Mouse (Mus musculus) bone marrow, adult 2 months (tissue): Measurements from ENCODE around the gene Ankfn1. TPM values are rescaled to one million over a fixed set of nuclear protein-coding genes. Genes with fewer than 3 reads are reported as not detected.

ENCODE experiments used
- H3K27ac ChIP-seq: fragments of 200-500 bp; 2 replicates; pipeline ENCODE4 v1.5.1; 2012; ENCODE audit warnings: low read depth, mild to moderate bottlenecking, control low read depth, inconsistent platforms, low read length; ENCODE audit not compliant: control insufficient read depth, poor library complexity, insufficient read depth
- H3K4me1 ChIP-seq: fragments of 200-500 bp; 2 replicates; pipeline ENCODE4 v1.6.1; 2011; ENCODE audit warnings: low read length; ENCODE audit not compliant: control insufficient read depth, insufficient read depth
- H3K4me3 ChIP-seq: fragments of 200-500 bp; replicated peaks from 2 replicates; pipeline ENCODE3; 2011; ENCODE audit warnings: mild to moderate bottlenecking, low read depth, low read length, control low read depth; ENCODE audit not compliant: control insufficient read depth
- CTCF ChIP-seq: fragments of 200-500 bp; IDR thresholded peaks from 2 replicates; pipeline ENCODE4 v1.5.1; 2011; ENCODE audit warnings: low read length, control low read depth; ENCODE audit not compliant: control insufficient read depth, insufficient read depth
- POLR2A ChIP-seq: fragments of 200-500 bp; IDR thresholded peaks from 2 replicates; pipeline ENCODE4 v1.6.1; 2011; ENCODE audit warnings: low read depth, mild to moderate bottlenecking, control low read depth, low read length, borderline replicate concordance; ENCODE audit not compliant: control insufficient read depth
- WGBS: fragments of 180-500 bp; shearing (Covaris S2); methylation state at CpG from one replicate; pipeline ENCODE4 v1.1.7; 2018; 5-methylcytosine and 5-hydroxymethylcytosine counted together
- polyA plus RNA-seq: library from polyadenylated mRNA; stranded (reverse); fragments of >200 nt; gene quantifications from 2 replicates; pipeline ENCODE4 v1.2.4, GENCODE M21; 2011; ENCODE audit warnings: low replicate concordance; ENCODE audit not compliant: missing spikeins, insufficient read depth, insufficient read length

The Ankfn1 gene
- polyA plus RNA-seq, 1 experiment: not detected

DNA sequence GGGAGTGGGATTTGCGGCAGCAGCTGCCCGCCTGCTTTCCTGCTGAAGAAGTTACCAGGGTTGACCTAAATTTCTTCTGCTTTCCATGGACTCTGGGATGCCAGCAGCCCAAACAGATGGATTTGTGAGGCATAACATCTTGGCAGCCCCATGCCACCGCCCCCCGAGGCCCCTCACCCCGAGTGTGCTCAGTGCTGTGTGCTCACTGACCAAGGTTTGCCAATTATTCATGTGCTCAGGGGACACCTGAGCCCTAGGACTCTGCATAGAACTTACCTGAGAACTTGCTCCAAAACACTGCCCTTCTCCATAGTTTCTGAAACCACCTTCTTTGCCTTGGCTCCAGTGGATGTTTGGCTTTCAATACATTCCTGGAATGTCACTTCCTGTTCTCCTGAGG, 421.4 kb downstream of the Ankfn1 start:
- H3K4me1 ChIP-seq: no peaks in the 10 kb centered on the region
- WGBS: 45% methylated on average over 5 of the region's 5 CpGs
- no peak overlapping the region for H3K4me3 ChIP-seq
- no peak for TF ChIP-seq CTCF
- TF ChIP-seq POLR2A: no peak
- no peak overlapping the region for H3K27ac ChIP-seq

DNA sequence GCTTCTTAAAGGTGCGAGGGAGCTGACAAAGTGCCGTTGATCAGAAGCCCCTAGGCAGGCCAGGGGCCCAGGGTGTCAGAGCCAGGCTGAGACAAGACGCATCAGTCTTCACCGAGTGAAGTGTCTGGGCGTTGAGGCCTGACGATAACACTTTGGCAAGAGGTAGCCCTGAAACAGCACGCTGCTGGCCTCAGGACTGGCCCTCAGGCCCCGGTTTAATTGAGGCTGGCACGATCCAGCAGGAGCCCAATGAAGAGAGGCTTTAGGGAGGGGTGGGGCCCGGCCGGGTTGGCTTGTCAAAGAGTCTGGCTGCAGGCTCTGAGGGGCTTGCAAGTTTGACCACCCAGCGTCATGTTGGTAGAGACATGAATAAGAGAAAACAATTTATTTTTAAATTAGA, 437.2 kb downstream of the Ankfn1 start:
- no peak overlapping the region for H3K4me3 ChIP-seq
- WGBS: 60% methylated on average over 12 of the region's 12 CpGs
- no peak for TF ChIP-seq CTCF
- TF ChIP-seq POLR2A: no peak
- H3K27ac ChIP-seq: no peak overlapping the region
- no peaks in the 10 kb centered on the region for H3K4me1 ChIP-seq

Other genes starting within 250 kb of the Ankfn1 start
- gene Pctp, start 225.2 kb upstream of the Ankfn1 start, polyA plus RNA-seq: 7.7 and 9.9 TPM in 2 replicates